Mouse (Mus musculus): ENCODE measurements around the gene Pdss1.

GRCm38 (mm10) chr2:22857501-22857900, 37.8 kb upstream of the Pdss1 start:
- TF ChIP-seq CTCF (IDR thresholded peaks at IDR 0.05; ENCODE audit: borderline replicate concordance, extremely low read depth, insufficient read depth, insufficient read length): no peak
- TF ChIP-seq POLR2A (IDR thresholded peaks at IDR 0.05; ENCODE audit: borderline replicate concordance, extremely low read depth, insufficient read depth, insufficient read length, poor library complexity, severe bottlenecking): no peak
